In genomic region chr3:37938284-37938596, GRCm38 (mm10) we compare ENCODE assay signal across 10 mouse cellular contexts.
A peak's percentile ranks its signal among the peaks of the same experiment; 100 is the strongest.
DNase-seq lines count a peak whose midpoint lies in the region; ATAC-seq and TF ChIP-seq lines count a peak whose summit lies in the region.
"Had no signal": no experiment of that assay in that cellular context is flagged by ENCODE, and none has a peak within 500 bp of the region (broad histone marks: within the 10 kb centered on the region; RNA-seq: fewer than 3 reads in every experiment).

No protein-coding gene starts in this region.

- WGBS in heart, adult 2 months, result 5% methylated on average over 3 of the region's 3 CpGs
- 5% methylated on average over 3 of the region's 3 CpGs for WGBS in lung, embryonic 14.5 days

- intact Hi-C loops in heart, adult 2 months (cut with DNase I), result loop anchor here (5.0 kb wide), 3 partner anchors 61 to 296 kb away; no protein-coding TSS in a partner anchor
- intact Hi-C loops in heart, postnatal 10 days (cut with DNase I), result loop anchor here (2.0 to 5.0 kb wide), 3 partner anchors 37 to 296 kb away; no protein-coding TSS in a partner anchor

- H3K27ac ChIP-seq in heart, adult 2 months, result peak overlapping the region; percentile 47
- peak overlapping the region; percentile 81 for H3K27ac ChIP-seq in lung, embryonic 14.5 days (ENCODE audit: low read depth)
- H3K27ac ChIP-seq: hindbrain, embryonic 13.5 days had no signal

- TF ChIP-seq POLR2A in heart, adult 2 months (IDR thresholded peaks at IDR 0.05; ENCODE audit: insufficient read depth, low read depth, low read length), result no peak

- in situ Hi-C loops in Patski (cut with MboI; ENCODE audit: low pct_unique_long_range_greater_than_20kb), result loop anchor here (10.0 to 25.0 kb wide), 2 partner anchors 93 to 301 kb away; partner anchors contain the start of gene Spry1

- no peaks in the 10 kb centered on the region for H3K27me3 ChIP-seq in heart, adult 2 months (ENCODE audit: control insufficient read depth, insufficient read depth, low read length)
- H3K27me3 ChIP-seq in Patski, result no peaks in the 10 kb centered on the region
- H3K27me3 ChIP-seq in lung, embryonic 14.5 days (ENCODE audit: insufficient read depth, low read length), result no peaks in the 10 kb centered on the region
- H3K27me3 ChIP-seq: hindbrain, embryonic 13.5 days had no signal

- H3K9me3 ChIP-seq in lung, embryonic 14.5 days (ENCODE audit: low read depth, low read length), result no peaks in the 10 kb centered on the region
- H3K9me3 ChIP-seq: hindbrain, embryonic 13.5 days had no signal

- H3K4me3 ChIP-seq in heart, adult 2 months, result no peak overlapping the region
- H3K4me3 ChIP-seq in lung, embryonic 14.5 days (ENCODE audit: low read depth, low read length), result no peak overlapping the region
- H3K4me3 ChIP-seq: hindbrain, embryonic 13.5 days; myocyte had no signal

- CTCF ChIA-PET in Patski (lab: Charles Lee), result interaction anchor here (1.0 to 2.0 kb wide), 6 partner anchors 14 to 219 kb away, joined by 3 to 6 read pairs (median 4); no protein-coding TSS in a partner anchor

- ATAC-seq in Patski, result peak; percentile 45
- ATAC-seq in lung, embryonic 14.5 days (ENCODE audit: insufficient read depth), result peak; percentile 64; the same call in 1 of the 2 replicates

- H3K4me1 ChIP-seq in heart, adult 2 months (ENCODE audit: control insufficient read depth, insufficient read depth, low read length), result peaks cover 15% of the 10 kb centered on the region
- H3K4me1 ChIP-seq in lung, embryonic 14.5 days (ENCODE audit: insufficient read depth), result peaks cover 28% of the 10 kb centered on the region

- H3K9ac ChIP-seq in heart, adult 2 months (ENCODE audit: low read depth, low read length), result no peak overlapping the region
- H3K9ac ChIP-seq in lung, embryonic 14.5 days, result no peak overlapping the region
- H3K9ac ChIP-seq: hindbrain, embryonic 13.5 days had no signal

- no peak for TF ChIP-seq CTCF in heart, adult 2 months (IDR thresholded peaks at IDR 0.05)
- no peak for TF ChIP-seq CTCF in Patski (IDR thresholded peaks at IDR 0.05)
- TF ChIP-seq CTCF in lung, embryonic 14.5 days (IDR thresholded peaks at IDR 0.05; ENCODE audit: low read depth), result no peak

- peak in 1 of 2 experiments; percentile 55 for DNase-seq in heart, adult 2 months
- no peak for DNase-seq in heart, adult 11 months
- peak; percentile 99 for DNase-seq in Patski (ENCODE audit: low read depth, low spot score)
- DNase-seq in heart, postnatal 10 days, result peak; percentile 76 to 77
- DNase-seq in lung, embryonic 14.5 days, result peak; percentile 93
- no peak for DNase-seq in thymus, postnatal 36 days
- DNase-seq in embryo, embryonic 10.5 days (ENCODE audit: low spot score), result no peak
- DNase-seq in cerebellum, adult 9-11 months, result no peak

- no peaks in the 10 kb centered on the region for H3K79me2 ChIP-seq in heart, adult 2 months (replicated peaks; ENCODE audit: control insufficient read depth, insufficient read depth, low read length)

- no peak overlapping the region for H3K4me2 ChIP-seq in lung, embryonic 14.5 days
- H3K4me2 ChIP-seq: hindbrain, embryonic 13.5 days had no signal

- no peak for TF ChIP-seq EP300 in heart, adult 2 months (IDR thresholded peaks at IDR 0.05; ENCODE audit: insufficient read depth, low read depth, low read length)

- peaks cover 12% of the 10 kb centered on the region for H3K36me3 ChIP-seq in heart, adult 2 months (ENCODE audit: control insufficient read depth, insufficient read depth, low read length)
- no peaks in the 10 kb centered on the region for H3K36me3 ChIP-seq in lung, embryonic 14.5 days (ENCODE audit: insufficient read depth)
- H3K36me3 ChIP-seq: hindbrain, embryonic 13.5 days had no signal

- POLR2A ChIA-PET in Patski (lab: Charles Lee), result interaction anchor here (1.3 to 4.6 kb wide), 5 partner anchors 24 to 468 kb away, joined by 4 to 27 read pairs (median 5); partner anchors contain the start of gene Spry1

Comparison
In these comparisons a context has a peak if more than half of its experiments do, and no peak if none do; other contexts are left out.
1. DNase-seq: peak in Patski (single experiment), heart, postnatal 10 days (2 of 2) and lung, embryonic 14.5 days (single experiment); none in heart, adult 11 months (single experiment), thymus, postnatal 36 days (0 of 2), embryo, embryonic 10.5 days (single experiment) and cerebellum, adult 9-11 months (single experiment).